Mouse (Mus musculus) heart, adult 18-20 months (tissue): ENCODE data around the gene Kdelc1. TPM values are rescaled to one million over a fixed set of nuclear protein-coding genes. Genes with fewer than 3 reads are reported as not detected.

Experiments used
- DNase-seq, 2 experiments: peaks; one replicate each; pipeline ENCODE4 v3.0.0; 2021 to 2022; ENCODE audit warnings: mixed read lengths in 1 of 2
- total RNA-seq, 2 experiments: library from RNA; stranded (reverse); gene quantifications; 2 replicates each; pipeline ENCODE4 v1.2.3; 2021

Kdelc1 gene
- total RNA-seq, 2 experiments from 2014 or later = 15.6 to 16.9 TPM

- no peak for DNase-seq
These were observed 55.2 kb downstream of the Kdelc1 start for GRCm38 (mm10) chr1:44063439-44063838.

GRCm38 (mm10) chr1:44061836-44062235, 56.8 kb downstream of the Kdelc1 start, which contains the start of gene Gm8251:
Gene Gm8251, minus strand, starts transcription at chr1:44061936.
- DNase-seq = no peak

- no peak for DNase-seq
These were observed 60.8 kb downstream of the Kdelc1 start for GRCm38 (mm10) chr1:44057805-44058204.

Other genes with a start within 250 kb of the Kdelc1 start
- 10 to 100 TPM; 43.5 to 43.9 TPM for gene Tpp2, start 185.2 kb downstream of the Kdelc1 start, total RNA-seq
- not detected for gene Mettl21c, start 98.8 kb downstream of the Kdelc1 start, total RNA-seq
- gene Gm8251, start 56.9 kb downstream of the Kdelc1 start, total RNA-seq = not detected
- 10 to 100 TPM in 1 of 2 experiments, 1 to 10 TPM in 1; 8.3 to 10.4 TPM for gene Tex30, start 16.4 kb downstream of the Kdelc1 start, total RNA-seq
- 10 to 100 TPM in 1 of 2 experiments, 1 to 10 TPM in 1; 8.9 to 11.2 TPM for gene Bivm, start 149 bp upstream of the Kdelc1 start, total RNA-seq
- 10 to 100 TPM; 14.8 to 16.2 TPM for gene Ercc5, start 28.9 kb upstream of the Kdelc1 start, total RNA-seq
- gene Mettl21e, start 100.2 kb upstream of the Kdelc1 start, total RNA-seq = not detected